23 mouse cellular contexts compared by ENCODE assay signal in the genomic region with DNA sequence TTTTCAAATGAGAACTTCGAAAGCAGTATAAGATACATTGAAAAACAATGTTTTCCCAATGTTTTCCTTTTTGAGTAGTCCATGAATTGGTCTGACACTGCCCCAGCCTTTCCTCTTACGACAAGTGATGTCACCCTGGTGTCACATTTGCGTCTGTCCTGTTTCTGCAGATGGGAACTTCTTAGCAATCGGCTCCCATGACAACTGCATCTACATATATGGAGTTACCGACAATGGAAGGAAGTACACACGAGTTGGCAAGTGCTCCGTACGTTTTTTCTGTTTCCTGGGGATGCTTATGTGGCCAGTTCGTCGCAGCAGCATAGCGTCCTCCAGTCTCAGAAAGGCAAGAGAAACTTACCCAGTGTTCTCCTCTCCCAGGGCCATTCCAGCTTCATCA.
"Had no signal": no experiment of that assay in that cellular context is flagged by ENCODE, and none has a peak within 500 bp of the region (broad histone marks: within the 10 kb centered on the region; RNA-seq: fewer than 3 reads in every experiment).

No protein-coding gene starts in this region.

- H3K9me3 ChIP-seq: kidney, embryonic 15.5 days; limb, embryonic 12.5 days; limb, embryonic 15.5 days; lung, embryonic 15.5 days; midbrain, embryonic 12.5 days; midbrain, embryonic 15.5 days; neural tube, embryonic 12.5 days; neural tube, embryonic 15.5 days had no signal

- H3K4me3 ChIP-seq: kidney, embryonic 15.5 days; limb, embryonic 12.5 days; limb, embryonic 15.5 days; lung, embryonic 15.5 days; midbrain, embryonic 12.5 days; midbrain, embryonic 15.5 days; neural tube, embryonic 12.5 days; neural tube, embryonic 15.5 days had no signal

- H3K27me3 ChIP-seq: kidney, embryonic 15.5 days; limb, embryonic 12.5 days; limb, embryonic 15.5 days; lung, embryonic 15.5 days; midbrain, embryonic 12.5 days; midbrain, embryonic 15.5 days; neural tube, embryonic 12.5 days; neural tube, embryonic 15.5 days had no signal

- H3K9ac ChIP-seq: kidney, embryonic 15.5 days; limb, embryonic 12.5 days; limb, embryonic 15.5 days; liver, embryonic 14.5 days; liver, postnatal 0 days; lung, embryonic 15.5 days; midbrain, embryonic 12.5 days; midbrain, embryonic 15.5 days; neural tube, embryonic 12.5 days; neural tube, embryonic 15.5 days had no signal

- H3K27ac ChIP-seq: kidney, embryonic 15.5 days; limb, embryonic 12.5 days; limb, embryonic 15.5 days; liver, embryonic 14.5 days; lung, embryonic 15.5 days; macrophage; midbrain, embryonic 12.5 days; midbrain, embryonic 15.5 days; neural tube, embryonic 12.5 days; neural tube, embryonic 15.5 days; stomach, postnatal 0 days had no signal

- H3K4me1 ChIP-seq: limb, embryonic 12.5 days; limb, embryonic 15.5 days; midbrain, embryonic 12.5 days; midbrain, embryonic 15.5 days; neural tube, embryonic 12.5 days had no signal

- H3K4me2 ChIP-seq: kidney, embryonic 15.5 days; limb, embryonic 12.5 days; limb, embryonic 15.5 days; liver, embryonic 11.5 days; lung, embryonic 15.5 days; midbrain, embryonic 12.5 days; midbrain, embryonic 15.5 days; neural tube, embryonic 12.5 days; neural tube, embryonic 15.5 days had no signal

- ATAC-seq: liver, postnatal 0 days; midbrain, embryonic 15.5 days had no signal

- DNase-seq: kidney, adult 8-10 months; kidney, postnatal 14 days; kidney, postnatal 4 days; left cerebral cortex, postnatal 4 days; liver, postnatal 0 days; right cerebral cortex, adult 18-20 months; right cerebral cortex, postnatal 14 days; right cerebral cortex, postnatal 4 days; thymus, adult 2 months; thymus, postnatal 14 days; thymus, postnatal 4 days had no signal
